Mouse (Mus musculus) heart, embryonic 11.5 days (tissue): ENCODE results near the gene Hnrnph3. TPM values are rescaled to one million over a fixed set of nuclear protein-coding genes. Genes with fewer than 3 reads are reported as not detected.

Experiments
- ATAC-seq: fragments of 200-750 bp; cut with Nextera tagmentation; replicated peaks from 2 replicates; pipeline ENCODE4 v1.8.0; 2017; ENCODE audit warnings: moderate library complexity; ENCODE audit not compliant: insufficient number of reproducible peaks, low FRiP score, low TSS enrichment
- H3K27ac ChIP-seq: fragments of 300-500 bp; sonication (generic); 2 replicates; pipeline ENCODE4 v1.5.1; 2014; ENCODE audit warnings: mild to moderate bottlenecking, low read depth, low read length
- H3K27me3 ChIP-seq: fragments of 300-500 bp; sonication (generic); 2 replicates; pipeline ENCODE4 v1.6.1; 2014; ENCODE audit warnings: mild to moderate bottlenecking, low read length, mixed read lengths; ENCODE audit not compliant: control insufficient read depth, insufficient read depth
- H3K36me3 ChIP-seq: fragments of 300-500 bp; sonication (generic); 2 replicates; pipeline ENCODE4 v1.6.1; 2014; ENCODE audit warnings: mild to moderate bottlenecking, low read length, moderate library complexity, mixed read lengths; ENCODE audit not compliant: control insufficient read depth, insufficient read depth
- H3K4me1 ChIP-seq: fragments of 300-500 bp; sonication (generic); 2 replicates; pipeline ENCODE4 v1.6.1; 2014; ENCODE audit warnings: low read length; ENCODE audit not compliant: control insufficient read depth, insufficient read depth
- H3K4me2 ChIP-seq: fragments of 300-500 bp; sonication (generic); 2 replicates; pipeline ENCODE4 v1.6.1; 2014; ENCODE audit warnings: mild to moderate bottlenecking, moderate library complexity
- H3K4me3 ChIP-seq: fragments of 300-500 bp; sonication (generic); 2 replicates; pipeline ENCODE4 v1.5.1; 2014; ENCODE audit warnings: low read depth, low read length
- H3K9ac ChIP-seq: fragments of 300-500 bp; sonication (generic); 2 replicates; pipeline ENCODE4 v1.6.1; 2014; ENCODE audit warnings: mild to moderate bottlenecking, low read depth, low read length, moderate library complexity
- H3K9me3 ChIP-seq: fragments of 300-500 bp; sonication (generic); replicated peaks from 2 replicates; pipeline ENCODE4 v1.6.1; 2016; ENCODE audit warnings: low read length; ENCODE audit not compliant: control insufficient read depth
- WGBS: fragments of 180-500 bp; shearing (Covaris S2); extraction: QIAGEN DNeasy Blood & Tissue Kit; methylation state at CpG from one replicate; pipeline ENCODE4 v1.1.7; 2014; ENCODE audit not compliant: insufficient replicate concordance; 5-methylcytosine and 5-hydroxymethylcytosine counted together
- polyA plus RNA-seq: library from polyadenylated mRNA; unstranded; fragments of >200 nt; fragmentation: Nextera tagmentation; extraction: Ambion mirVana; gene quantifications from 2 replicates; pipeline ENCODE4 v1.2.1, GENCODE M21; 2014

Hnrnph3 gene
- polyA plus RNA-seq, 1 experiment from 2014 or later = 50.5 TPM

- no peak for ATAC-seq
- 93% methylated on average over 15 of the region's 15 CpGs for WGBS
- H3K36me3 ChIP-seq = peaks cover 28% of the 10 kb centered on the region
Measured at GRCm38 (mm10) chr10:62990636-62991035, 33.4 kb downstream of the Hnrnph3 start.

DNA sequence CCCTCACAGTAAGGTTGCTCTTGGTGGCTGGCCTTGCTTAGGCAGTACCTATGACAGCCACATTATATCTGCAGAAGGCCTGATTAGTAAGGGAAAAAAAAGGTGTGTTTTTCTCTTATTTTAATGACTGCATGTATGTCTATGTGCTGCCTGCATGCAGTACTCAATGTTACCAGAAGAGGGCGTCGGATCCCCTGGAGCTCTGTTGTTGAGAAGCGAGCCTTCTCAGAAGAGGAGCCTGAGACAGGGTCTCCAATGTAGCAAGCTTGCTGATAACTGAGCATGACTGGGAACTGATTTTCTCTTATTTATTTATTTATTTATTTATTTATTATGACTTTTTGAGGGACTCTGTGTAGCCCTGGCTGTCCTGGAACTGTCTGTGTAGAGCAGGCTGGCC lies 36.7 kb downstream of the Hnrnph3 start:
- H3K9ac ChIP-seq = no peak overlapping the region
- no peak for ATAC-seq
- WGBS = 30% methylated on average over 3 of the region's 3 CpGs
- no peaks in the 10 kb centered on the region for H3K4me1 ChIP-seq
- no peaks in the 10 kb centered on the region for H3K27me3 ChIP-seq
- H3K27ac ChIP-seq = no peak overlapping the region
- no peaks in the 10 kb centered on the region for H3K9me3 ChIP-seq
- H3K36me3 ChIP-seq = peaks cover 12% of the 10 kb centered on the region; the same call in 1 of the 2 replicates
- H3K4me2 ChIP-seq = no peak overlapping the region
- no peak overlapping the region for H3K4me3 ChIP-seq

More at GRCm38 (mm10) chr10:62990636-62991035, 33.4 kb downstream of the Hnrnph3 start:
- no peak overlapping the region for H3K27ac ChIP-seq
- H3K4me1 ChIP-seq = no peaks in the 10 kb centered on the region
- H3K9ac ChIP-seq = no peak overlapping the region
- no peak overlapping the region for H3K4me2 ChIP-seq
- no peak overlapping the region for H3K4me3 ChIP-seq
- H3K9me3 ChIP-seq = no peaks in the 10 kb centered on the region
- no peaks in the 10 kb centered on the region for H3K27me3 ChIP-seq

GRCm38 (mm10) chr10:62984495-62984894 lies 39.5 kb downstream of the Hnrnph3 start:
- H3K27ac ChIP-seq = no peak overlapping the region

DNA sequence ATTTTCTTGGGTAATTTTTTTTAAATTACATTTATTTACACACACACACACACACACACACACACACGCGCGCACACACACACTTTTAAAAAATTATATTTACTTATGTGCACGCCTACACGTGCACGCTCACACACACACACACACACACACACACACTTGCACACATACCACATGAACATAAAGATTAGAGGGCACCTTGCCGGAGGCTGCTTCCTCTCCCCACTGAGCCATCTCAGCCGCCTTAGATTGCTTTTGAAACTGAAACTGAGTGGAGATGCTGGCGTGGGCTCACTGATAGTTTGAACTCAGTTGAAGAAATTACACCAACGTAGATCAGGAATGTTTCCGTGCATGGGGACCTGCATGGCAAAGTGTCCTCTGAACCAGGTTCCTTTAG lies 39.9 kb downstream of the Hnrnph3 start:
- no peaks in the 10 kb centered on the region for H3K27me3 ChIP-seq
- no peak overlapping the region for H3K4me3 ChIP-seq
- ATAC-seq = no peak
- 87% methylated on average over 11 of the region's 11 CpGs for WGBS
- H3K9me3 ChIP-seq = no peaks in the 10 kb centered on the region
- no peak overlapping the region for H3K4me2 ChIP-seq
- H3K27ac ChIP-seq = no peak overlapping the region
- no peak overlapping the region for H3K9ac ChIP-seq
- H3K4me1 ChIP-seq = peaks cover 4% of the 10 kb centered on the region; the same call in 1 of the 2 replicates
- H3K36me3 ChIP-seq = no peaks in the 10 kb centered on the region

More at GRCm38 (mm10) chr10:62984495-62984894, 39.5 kb downstream of the Hnrnph3 start:
- Histone ChIP-seq H3K4me1 (peaks cover 4% of the 10 kb centered on the region; the same call in 1 of the 2 replicates), H3K27me3 (no peaks in the 10 kb centered on the region), H3K9ac (no peak overlapping the region), H3K9me3 (no peaks in the 10 kb centered on the region), H3K4me3 (no peak overlapping the region), H3K36me3 (no peaks in the 10 kb centered on the region), H3K4me2 (no peak overlapping the region)
- 81% methylated on average over 6 of the region's 6 CpGs for WGBS
- no peak for ATAC-seq

GRCm38 (mm10) chr10:62980039-62980954 lies 43.7 kb downstream of the Hnrnph3 start, which contains the start of gene Rufy2:
Gene Rufy2, plus strand, starts transcription at chr10:62980223.
- Histone ChIP-seq H3K27ac (peak within 1 kb of the TSS; percentile 58), H3K9ac (peak within 1 kb of the TSS; percentile 88), H3K27me3 (no peaks in the 10 kb centered on the region), H3K36me3 (no peaks in the 10 kb centered on the region), H3K4me1 (peaks cover 4% of the 10 kb centered on the region; the same call in 1 of the 2 replicates), H3K4me3 (peak within 1 kb of the TSS; percentile 73), H3K4me2 (peak within 1 kb of the TSS; percentile 76), H3K9me3 (no peaks in the 10 kb centered on the region)
- under 1% methylated on average over 77 of the region's 77 CpGs for WGBS
- peak; percentile 78 for ATAC-seq

DNA sequence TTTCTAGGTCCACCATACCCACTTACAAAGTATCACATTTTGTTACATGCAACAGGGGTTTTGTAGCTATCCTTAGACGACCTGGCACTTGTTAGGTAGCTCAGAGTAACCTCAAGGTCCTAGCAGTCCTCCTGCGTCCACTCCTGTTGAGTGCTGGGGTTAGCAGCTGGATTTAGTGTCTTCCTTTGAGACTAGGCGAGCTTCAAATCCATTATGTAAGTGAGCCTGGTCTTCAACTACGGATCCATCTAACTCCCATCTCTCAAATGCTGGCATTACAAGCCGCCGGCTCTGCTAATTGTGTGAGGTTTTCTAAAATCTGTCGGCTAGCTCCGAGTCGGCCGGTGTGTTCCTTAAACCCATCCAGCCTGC lies 44.4 kb downstream of the Hnrnph3 start:
- H3K4me2 ChIP-seq = peak overlapping the region; percentile 76
- peaks cover 4% of the 10 kb centered on the region; the same call in 1 of the 2 replicates for H3K4me1 ChIP-seq
- no peaks in the 10 kb centered on the region for H3K9me3 ChIP-seq
- no peak overlapping the region for H3K27ac ChIP-seq
- peak overlapping the region; percentile 73 for H3K4me3 ChIP-seq
- no peaks in the 10 kb centered on the region for H3K36me3 ChIP-seq
- ATAC-seq = no peak
- H3K9ac ChIP-seq = peak overlapping the region; percentile 88; the same call in 1 of the 2 replicates
- WGBS = 14% methylated on average over 10 of the region's 10 CpGs
- H3K27me3 ChIP-seq = no peaks in the 10 kb centered on the region

DNA sequence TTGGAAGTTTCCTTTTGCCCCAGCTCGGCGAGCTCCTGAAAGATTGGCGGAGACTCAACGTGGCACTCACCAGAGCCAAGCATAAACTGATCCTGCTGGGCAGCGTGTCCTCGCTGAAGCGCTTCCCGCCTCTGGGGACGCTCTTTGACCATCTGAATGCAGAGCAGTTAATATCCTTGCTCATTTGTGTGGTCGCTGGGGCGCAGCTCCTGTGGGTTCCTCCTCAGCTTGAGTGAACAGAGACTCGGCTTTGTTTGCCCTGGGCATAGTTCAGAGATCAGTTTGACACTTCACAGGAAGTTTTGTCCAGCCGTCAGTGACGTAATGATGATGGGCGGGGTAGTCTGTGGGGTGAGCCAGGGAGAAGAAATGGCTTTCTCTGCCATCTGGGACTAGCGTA lies 52.2 kb downstream of the Hnrnph3 start:
- no peak overlapping the region for H3K9ac ChIP-seq
- no peak for ATAC-seq
- no peak overlapping the region for H3K4me2 ChIP-seq
- peaks cover 13% of the 10 kb centered on the region for H3K36me3 ChIP-seq
- H3K4me3 ChIP-seq = no peak overlapping the region
- H3K4me1 ChIP-seq = no peaks in the 10 kb centered on the region
- H3K27ac ChIP-seq = no peak overlapping the region
- H3K9me3 ChIP-seq = no peaks in the 10 kb centered on the region
- WGBS = 78% methylated on average over 16 of the region's 16 CpGs
- H3K27me3 ChIP-seq = no peaks in the 10 kb centered on the region

DNA sequence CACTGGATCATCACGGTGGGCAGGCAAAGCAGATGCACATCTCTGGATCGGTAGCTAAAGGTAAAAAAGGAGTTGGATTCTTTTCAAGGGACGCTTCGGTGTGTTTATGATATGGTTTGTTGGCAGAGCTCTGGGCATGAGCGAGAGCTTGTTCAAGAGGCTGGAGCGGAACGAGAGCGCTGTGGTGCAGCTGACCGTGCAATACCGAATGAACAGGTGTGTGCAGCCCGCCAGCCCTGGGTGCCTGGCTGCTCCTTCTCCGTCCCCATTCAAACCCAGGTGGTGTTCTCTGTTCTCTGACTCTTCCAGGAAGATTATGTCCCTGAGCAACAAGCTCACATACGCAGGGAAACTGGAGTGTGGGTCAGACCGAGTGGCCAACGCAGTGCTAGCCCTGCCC lies 57.7 kb downstream of the Hnrnph3 start:
- ATAC-seq = no peak
- Histone ChIP-seq H3K27ac (no peak overlapping the region), H3K9me3 (no peaks in the 10 kb centered on the region), H3K4me3 (no peak overlapping the region), H3K36me3 (peaks cover 25% of the 10 kb centered on the region), H3K4me1 (no peaks in the 10 kb centered on the region), H3K4me2 (no peak overlapping the region), H3K27me3 (no peaks in the 10 kb centered on the region), H3K9ac (no peak overlapping the region)
- 92% methylated on average over 15 of the region's 15 CpGs for WGBS
